Mouse (Mus musculus) brain, embryonic 14.5 days (tissue): Measurements from ENCODE around the gene Slc5a6.

ENCODE experiments used
- CTCF ChIP-seq: fragments of 200-500 bp; IDR thresholded peaks from 2 replicates; pipeline ENCODE4 v1.5.1; 2012; ENCODE audit warnings: inconsistent platforms, mild to moderate bottlenecking, moderate library complexity, borderline replicate concordance; ENCODE audit not compliant: insufficient read depth, insufficient read length; ENCODE audit errors: extremely low read depth
- POLR2A ChIP-seq: fragments of 200-500 bp; IDR thresholded peaks from 2 replicates; pipeline ENCODE4 v1.6.1; 2012; ENCODE audit warnings: mild to moderate bottlenecking, inconsistent platforms, borderline replicate concordance; ENCODE audit not compliant: poor library complexity, insufficient read depth, insufficient read length, severe bottlenecking; ENCODE audit errors: extremely low read depth

- TF ChIP-seq CTCF (no peak), POLR2A (no peak)
Observed at GRCm38 (mm10) chr5:31087131-31087530, 38.4 kb upstream of the Slc5a6 start.
